Mouse (Mus musculus): ENCODE results near the gene Nfkb2.

Gene Nfkb2

DNA sequence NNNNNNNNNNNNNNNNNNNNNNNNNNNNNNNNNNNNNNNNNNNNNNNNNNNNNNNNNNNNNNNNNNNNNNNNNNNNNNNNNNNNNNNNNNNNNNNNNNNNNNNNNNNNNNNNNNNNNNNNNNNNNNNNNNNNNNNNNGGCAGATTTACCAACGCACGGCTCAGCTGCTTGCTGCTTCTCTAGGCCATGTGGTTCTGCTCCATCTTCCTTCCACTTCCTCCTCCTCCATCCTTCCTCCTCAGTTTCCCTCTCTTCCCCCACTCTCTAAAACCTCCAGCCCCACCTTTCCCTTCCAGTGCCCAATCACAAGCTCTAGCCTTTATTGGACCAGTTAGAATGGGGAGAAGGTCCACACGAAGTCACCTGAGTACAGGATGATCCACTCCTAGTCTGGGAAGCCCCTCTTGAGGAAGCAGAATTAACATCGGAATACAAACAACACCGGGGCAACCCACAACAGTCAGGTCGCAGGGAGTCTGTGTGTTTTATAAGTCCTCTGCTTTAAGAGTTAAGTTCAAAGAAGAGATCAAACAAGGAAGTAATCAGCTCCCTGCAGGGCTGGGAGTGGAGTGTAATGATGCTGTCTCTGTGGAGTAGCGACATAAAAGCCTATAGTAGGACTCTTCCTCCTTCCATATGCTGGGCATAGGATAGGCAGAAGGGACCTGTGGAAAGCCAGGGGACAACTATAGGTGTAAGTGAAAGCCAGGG lies 40.7 kb downstream of the Nfkb2 start:
- no peak for DNase-seq (ENCODE audit: extremely low spot score, low read depth, low spot score)

GRCm38 (mm10) chr19:46347146-46347545 lies 43.0 kb downstream of the Nfkb2 start:
- no peak for DNase-seq (ENCODE audit: extremely low spot score, low read depth, low spot score)

GRCm38 (mm10) chr19:46347936-46348668 lies 44.0 kb downstream of the Nfkb2 start:
- DNase-seq (ENCODE audit: extremely low spot score, low read depth, low spot score): no peak

DNA sequence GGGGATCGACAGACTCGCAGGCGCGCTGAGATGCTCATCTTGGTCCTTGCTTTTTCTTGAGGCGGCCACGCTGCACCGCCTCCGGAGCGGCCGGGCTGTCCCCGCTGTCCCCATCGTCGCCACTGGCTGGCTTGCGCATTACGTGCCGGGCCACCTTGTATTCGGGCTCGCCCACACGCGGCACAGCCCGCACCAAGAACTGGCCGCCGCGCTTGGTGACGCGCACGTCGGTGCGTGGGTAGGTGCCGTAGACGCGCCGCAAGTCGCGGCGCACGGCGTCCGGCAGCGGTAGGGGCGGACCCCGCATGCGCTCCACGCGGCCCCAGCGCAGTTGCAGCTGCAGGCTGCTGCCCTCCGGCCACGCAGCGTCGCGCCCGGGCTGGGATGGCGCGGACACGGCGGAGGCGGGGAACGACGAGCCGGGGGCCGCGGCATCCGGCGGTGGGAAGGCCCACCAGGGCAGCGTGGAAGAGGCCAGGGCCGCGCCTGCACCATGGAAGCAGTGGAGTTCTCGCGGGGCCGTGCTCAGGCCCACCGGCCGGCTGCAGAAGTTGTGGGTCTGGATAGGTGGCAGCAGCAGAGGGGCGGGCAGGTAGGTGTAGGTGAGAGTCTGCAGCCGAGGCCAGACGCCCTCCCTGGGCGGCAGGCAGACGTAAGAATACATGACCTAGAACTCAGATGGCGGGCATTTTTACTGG lies 44.8 kb downstream of the Nfkb2 start:
- DNase-seq (ENCODE audit: extremely low spot score, low read depth, low spot score): no peak

GRCm38 (mm10) chr19:46349550-46349949 lies 45.4 kb downstream of the Nfkb2 start:
- DNase-seq (ENCODE audit: extremely low spot score, low read depth, low spot score): no peak

GRCm38 (mm10) chr19:46350168-46350932 lies 46.2 kb downstream of the Nfkb2 start, which contains the start of gene 2310034G01Rik:
Gene 2310034G01Rik, minus strand, starts transcription at chr19:46350302.
- no peak for DNase-seq (ENCODE audit: extremely low spot score, low read depth, low spot score)

GRCm38 (mm10) chr19:46356701-46357138 lies 52.6 kb downstream of the Nfkb2 start:
- peak; percentile 39 for DNase-seq (ENCODE audit: extremely low spot score, low read depth, low spot score)

- DNase-seq (ENCODE audit: extremely low spot score, low read depth, low spot score): no peak
Measured at GRCm38 (mm10) chr19:46357344-46358280, 53.5 kb downstream of the Nfkb2 start.

DNA sequence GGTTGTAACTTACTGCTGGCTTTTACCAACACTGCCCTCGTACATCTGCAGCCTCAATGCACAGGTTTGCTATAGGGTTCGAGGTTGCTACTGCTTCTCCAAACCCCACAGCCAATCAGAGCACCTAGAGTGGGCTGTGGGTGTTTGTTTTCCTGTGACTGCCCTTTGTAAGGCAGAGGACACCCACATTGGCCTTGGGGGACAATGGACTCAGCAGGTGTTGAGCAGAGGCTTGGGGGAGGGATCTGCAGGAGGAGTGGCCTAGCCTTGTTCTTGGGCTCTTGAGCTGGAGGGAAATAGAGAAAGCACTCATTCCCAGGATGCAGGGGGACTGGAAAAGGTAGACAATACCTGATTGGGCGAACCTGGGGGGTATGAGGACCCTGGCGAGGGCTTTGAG lies 54.3 kb downstream of the Nfkb2 start:
- DNase-seq (ENCODE audit: extremely low spot score, low read depth, low spot score): no peak

All from hindlimb bud, embryonic 11.5 days (tissue).